Mouse (Mus musculus) G1E-ER4 (cell line): ENCODE results near the gene Apol8. TPM values are rescaled to one million over a fixed set of nuclear protein-coding genes. Genes with fewer than 3 reads are reported as not detected.

Experiments used
- GATA1 ChIP-seq: IDR thresholded peaks from one replicate; pipeline ENCODE4 v1.8.0; 2012; ENCODE audit warnings: low read length, inconsistent platforms
- polyA plus RNA-seq: library from polyadenylated mRNA; stranded (reverse); fragments of >175 nt; gene quantifications from 2 replicates; pipeline ENCODE4 v1.2.3, GENCODE M21; 2012

The Apol8 gene
- polyA plus RNA-seq, 1 experiment, result not detected

DNA sequence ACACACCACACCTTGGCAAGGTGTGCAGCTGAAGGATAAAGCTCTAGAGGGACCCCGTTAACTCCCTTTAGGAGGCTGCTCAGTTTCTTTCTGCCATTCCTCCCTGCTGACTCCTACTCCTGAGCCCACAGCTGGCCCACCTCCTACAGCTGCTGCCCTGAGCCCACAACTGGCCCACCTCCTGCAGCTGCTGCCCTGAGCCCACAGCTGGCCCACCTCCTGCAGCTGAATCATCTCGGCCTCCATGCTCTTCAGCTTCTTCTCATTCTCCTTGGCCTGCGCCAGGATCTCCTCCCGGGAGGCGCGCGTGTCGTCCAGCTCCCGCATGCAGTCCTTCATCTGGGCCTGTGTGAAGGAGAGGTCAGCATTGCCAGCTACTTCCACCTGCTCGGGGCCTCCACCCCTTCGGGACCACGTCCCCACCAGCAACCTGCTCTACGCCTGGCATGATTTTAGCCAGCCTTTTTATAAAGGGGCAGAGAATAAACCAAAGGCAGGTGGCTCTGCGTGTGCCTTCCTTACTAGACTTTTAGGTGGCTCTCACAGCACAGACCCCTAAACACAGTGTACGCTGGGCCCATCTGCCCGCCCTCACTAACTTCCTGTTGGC is 8.8 kb upstream of the Apol8 start:
- no peak for TF ChIP-seq GATA1

DNA sequence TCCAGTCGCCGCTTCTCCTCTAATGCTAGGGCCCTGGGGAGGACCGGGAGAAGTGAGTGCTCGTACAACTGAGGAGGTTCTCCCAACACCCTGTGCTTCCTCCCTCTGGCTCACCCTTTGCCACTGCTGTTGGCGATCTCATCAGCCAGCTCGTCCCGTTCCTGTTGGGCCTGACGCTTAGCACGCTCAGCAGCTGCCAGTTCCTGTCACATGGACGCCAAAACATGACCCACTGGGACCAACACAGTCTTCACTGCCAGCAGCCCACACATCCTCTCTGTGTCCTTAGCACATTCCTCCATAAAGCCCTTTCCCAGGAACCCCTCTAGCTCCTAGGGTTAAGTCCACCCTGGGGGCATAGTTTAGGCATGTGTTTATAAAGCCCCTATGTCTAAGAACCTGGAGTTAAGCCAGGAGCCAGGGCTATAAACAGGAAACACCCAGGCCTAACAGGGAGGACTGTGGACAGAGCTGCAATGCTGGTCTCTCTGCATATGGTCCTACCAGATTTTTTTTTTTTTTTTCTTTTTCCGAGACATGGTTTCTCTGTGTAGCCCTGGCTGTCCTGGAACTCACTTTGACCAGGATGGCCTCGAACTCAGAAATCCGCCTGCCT is 7.7 kb upstream of the Apol8 start:
- TF ChIP-seq GATA1, result no peak

DNA sequence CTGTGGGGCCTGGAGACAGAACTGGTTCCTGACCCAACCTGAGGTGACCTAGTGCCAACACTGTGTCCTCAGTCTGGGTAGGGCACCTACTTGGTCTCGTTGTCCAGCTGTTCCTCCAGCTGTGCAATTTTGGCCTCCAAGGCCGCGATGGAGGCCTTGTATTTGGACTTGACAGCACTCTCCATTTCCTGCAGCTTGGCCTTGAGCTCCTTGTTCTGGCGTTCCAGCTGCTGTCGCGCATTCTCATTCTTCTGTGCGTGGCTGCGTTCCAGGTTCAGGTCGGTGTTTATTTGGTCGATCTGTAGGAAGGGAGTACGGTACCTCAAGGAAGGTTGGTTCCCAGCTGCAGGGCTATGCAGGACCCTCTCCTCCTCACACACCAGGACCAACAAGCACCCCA is 6.9 kb upstream of the Apol8 start:
- TF ChIP-seq GATA1, result no peak

DNA sequence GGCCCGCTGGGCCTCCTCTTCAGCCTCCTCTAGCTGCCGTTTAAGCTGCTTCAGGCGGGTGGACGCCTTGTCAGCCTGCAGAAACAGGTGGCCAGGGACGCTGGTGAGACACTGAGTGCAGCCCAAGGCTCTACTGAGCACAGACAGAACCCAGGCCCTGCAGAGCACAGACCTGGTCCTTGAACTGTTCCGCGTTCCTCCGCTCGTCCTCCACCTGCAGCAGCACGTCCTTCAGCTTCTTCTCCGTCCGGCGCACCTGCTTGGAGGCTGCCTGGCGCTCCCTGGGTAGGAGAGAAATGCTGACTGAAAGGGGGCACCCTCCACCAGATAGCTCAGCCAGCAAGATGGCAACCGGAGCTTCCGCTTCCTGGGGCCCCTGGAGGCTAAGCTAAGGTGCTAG is 6.2 kb upstream of the Apol8 start:
- no peak for TF ChIP-seq GATA1

DNA sequence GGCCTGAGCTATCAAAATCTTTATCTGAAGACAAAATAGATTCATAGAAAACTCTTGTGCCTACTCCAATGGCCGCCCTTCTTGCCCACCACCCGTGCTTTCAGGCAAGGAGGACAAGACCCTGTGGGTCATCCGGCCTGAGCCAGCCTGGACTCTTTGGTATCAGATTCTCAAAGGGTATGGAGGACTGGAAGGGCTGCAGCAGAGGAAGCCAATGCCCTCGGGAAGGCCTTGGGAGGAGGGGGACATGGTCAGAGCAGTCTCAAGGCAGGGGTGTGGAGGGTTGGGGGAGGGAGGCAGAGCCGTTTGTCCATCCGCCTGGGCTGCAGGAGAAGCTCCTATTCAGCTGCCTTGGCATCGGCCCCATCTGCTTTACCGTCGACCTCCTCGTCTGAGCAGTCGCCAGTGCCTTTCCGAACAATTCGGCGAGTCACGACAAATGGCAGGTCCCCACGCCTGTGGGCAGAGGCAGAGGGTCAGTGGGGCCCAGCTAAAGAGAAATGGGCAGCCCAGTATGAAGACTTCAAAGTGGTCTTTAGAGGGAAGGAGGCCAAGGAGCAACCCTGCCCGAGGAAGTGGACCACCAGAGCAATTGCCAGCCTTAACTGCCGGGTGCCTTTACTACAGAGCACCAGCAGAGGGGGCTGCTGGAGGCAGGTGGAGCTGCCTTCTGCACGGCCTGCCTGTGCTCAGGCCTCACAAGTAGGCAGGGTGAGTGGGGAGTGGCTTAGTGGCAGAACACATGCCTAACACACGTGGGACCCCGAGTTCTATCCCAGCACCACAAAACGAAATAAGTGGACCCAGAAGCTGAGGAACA is 5.0 kb upstream of the Apol8 start:
- TF ChIP-seq GATA1, result no peak

DNA sequence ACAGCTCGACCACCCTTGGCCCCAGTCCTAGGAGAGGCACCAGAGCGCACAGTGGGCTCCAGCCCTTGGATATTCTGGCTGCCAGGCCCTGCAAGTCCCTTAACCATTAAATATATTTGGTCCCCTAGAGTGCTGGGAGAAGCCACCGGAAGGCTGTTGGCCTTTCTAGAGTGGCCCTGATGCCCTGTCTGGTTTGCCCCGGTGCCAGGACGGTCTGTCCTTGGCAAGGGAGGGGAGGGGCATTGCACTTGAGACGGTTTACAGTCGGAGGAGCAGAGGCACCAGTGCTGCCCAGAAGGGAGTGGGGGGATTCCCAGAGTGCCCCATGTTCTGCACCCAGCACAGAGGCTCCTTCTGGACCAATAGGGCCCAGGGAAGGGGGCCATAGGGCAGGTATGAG is 4.3 kb upstream of the Apol8 start:
- TF ChIP-seq GATA1, result no peak

DNA sequence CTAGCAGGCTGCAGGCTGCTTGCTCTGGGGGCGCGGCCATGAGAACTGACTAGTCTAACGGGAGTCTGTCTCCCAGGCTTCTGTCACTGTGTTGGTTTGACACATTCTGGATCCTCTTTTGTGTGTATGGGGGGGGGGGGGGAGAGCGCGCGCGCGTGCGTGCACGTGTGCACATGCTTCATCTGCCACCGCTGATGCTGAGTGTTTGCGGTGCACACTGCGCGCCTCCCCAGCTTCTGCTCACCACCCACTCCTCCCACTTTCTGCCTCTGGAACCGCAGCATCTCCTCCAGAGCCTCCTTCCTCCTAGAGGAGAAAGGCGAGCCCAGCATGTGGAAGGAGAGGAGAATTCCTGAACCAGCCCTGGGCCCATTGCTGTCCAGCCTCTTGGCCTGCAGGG is 3.2 kb upstream of the Apol8 start:
- no peak for TF ChIP-seq GATA1

DNA sequence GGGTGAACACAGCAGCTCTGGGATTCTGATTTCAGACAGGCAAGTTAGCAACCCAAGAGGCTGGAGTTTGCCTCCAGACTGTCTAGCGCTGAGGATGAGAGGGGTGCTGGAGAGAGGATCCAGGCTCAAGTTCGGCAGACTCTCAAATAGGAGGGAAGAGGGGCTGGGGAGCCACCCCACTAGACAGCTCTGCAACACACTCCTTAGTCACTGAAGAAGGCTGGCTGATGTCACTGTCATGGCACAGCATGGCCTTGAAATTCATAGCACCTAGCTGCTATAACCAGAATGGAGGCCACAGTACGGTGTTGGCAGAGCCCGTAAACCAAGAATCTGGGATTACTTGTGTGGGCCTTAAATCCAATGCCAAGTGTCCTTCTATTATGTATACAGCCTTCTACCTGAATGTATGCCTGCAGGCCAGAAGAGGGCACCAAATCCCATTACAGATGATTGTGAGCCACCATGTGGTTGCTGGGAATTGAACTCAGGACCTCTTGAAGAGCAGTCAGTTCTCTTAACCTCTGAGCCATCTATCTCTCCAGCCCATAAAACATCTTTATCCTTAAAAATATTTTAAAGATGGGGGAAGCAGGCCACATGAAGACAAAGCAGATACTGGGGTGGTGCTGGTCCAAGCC is 903 bp upstream of the Apol8 start:
- no peak for TF ChIP-seq GATA1

DNA sequence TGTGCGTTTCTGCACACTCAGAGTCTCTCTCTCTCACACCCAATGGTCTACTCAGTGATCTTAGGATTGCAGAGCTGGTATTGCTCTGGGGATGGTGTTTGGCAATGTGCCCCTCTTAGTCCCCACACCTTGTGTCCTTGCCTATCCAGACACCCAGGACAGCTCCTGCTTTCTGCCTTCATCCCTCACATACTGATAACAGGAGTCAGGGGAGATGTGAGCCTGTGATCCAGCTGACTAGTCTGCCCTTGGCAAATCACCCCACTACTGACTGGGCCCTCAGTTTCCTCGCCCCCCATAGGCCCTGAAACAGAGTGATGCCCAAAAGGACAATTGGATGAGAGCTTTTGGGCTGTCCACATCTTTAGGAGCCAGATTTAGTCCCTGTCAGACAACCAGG is 722 bp downstream of the Apol8 start:
- no peak for TF ChIP-seq GATA1

DNA sequence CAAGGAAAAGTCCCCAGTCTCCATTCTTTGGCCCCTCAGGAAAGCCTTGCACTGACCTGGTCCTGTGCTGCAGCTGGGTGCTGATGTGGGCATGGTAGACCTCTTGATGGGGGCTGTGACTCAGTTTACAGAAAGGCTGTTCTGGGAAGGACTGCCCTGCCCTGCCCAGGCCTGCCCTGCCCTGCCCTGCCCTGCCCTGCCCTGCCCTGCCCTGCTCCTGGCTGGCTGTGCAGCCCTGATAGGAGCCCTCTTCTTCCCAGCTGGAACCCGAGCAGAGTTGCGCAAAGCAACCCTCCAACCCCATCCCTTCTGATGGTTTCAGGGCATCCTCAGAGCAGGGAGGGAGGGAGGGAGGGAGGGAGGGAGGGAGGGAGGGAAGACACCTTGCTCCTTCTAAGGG is 1.7 kb downstream of the Apol8 start:
- TF ChIP-seq GATA1, result no peak

DNA sequence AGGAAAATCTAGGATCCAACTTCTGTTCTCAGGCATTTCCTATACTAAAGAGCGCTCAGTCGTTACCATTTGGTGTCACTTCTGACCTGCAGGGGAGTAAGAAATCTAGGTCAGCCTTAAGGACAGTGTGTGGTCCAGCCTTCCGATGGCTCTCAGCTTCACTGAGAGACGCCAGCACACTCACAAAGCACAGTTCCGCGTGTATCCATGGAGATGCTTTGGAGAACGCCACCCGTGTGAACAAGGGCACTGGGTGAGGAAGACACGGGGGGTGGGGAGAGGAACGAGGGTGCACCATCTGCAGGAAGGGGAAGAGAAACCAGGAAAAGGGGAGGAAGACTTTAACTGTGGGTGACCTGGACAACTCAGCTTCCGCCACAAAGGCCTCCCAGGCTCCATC is 4.4 kb downstream of the Apol8 start:
- TF ChIP-seq GATA1, result no peak

DNA sequence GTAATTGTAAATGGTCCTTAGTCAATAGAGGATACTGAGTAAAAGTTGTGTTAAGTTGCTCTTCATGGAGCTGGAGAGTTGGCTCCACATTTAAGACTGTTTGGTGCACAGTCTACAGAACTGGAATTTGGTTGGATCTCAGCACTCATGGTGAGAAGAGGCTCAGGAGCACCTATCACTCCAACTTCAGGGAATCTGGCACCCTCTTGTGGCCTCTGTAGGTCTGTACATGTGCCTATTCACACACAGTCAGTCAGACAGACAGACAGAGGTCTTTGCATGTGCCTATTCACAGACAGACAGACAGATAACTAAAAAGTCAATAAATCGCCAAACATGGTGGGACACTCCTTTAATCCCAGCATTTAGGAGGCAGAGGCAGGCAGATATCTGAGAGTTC is 6.3 kb downstream of the Apol8 start:
- TF ChIP-seq GATA1, result no peak

DNA sequence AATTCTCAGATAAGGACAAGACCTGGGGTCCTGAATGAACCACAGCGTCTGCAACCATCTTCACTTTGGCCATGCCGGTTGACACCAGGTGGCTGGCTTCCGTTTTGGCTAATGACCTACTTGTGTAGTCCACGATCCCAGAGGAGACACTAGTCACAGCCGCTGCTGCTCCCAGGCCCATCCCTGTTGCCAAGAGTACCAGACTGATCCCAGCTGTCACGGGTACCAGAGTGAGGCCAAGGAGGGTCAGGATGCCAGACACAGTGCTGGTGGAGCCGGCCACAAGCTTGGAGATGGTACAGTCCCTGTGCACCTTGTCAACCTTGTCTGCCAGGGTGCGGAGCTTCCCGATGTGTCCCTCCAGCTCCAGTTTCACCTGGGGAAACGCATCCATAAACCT is 7.1 kb downstream of the Apol8 start:
- no peak for TF ChIP-seq GATA1

DNA sequence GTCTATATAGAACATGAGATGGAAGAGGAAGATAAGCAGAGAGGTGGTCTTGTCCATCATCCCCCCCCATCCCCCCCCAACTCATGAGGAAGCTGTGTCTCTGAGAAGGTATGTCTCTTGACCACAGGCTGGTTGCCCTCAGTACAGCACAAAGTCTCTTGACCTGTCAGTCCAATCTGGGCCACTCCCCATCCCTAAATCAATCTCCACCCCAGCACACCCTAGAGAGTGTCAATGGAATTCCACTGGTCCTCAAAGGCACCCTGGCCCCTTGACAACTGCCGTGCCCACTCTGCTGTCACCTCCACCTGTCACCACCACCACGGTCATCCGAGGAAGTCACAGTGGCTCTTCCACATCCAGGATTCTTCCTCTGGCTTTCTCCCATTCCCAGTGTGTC is 8.4 kb downstream of the Apol8 start:
- no peak for TF ChIP-seq GATA1

DNA sequence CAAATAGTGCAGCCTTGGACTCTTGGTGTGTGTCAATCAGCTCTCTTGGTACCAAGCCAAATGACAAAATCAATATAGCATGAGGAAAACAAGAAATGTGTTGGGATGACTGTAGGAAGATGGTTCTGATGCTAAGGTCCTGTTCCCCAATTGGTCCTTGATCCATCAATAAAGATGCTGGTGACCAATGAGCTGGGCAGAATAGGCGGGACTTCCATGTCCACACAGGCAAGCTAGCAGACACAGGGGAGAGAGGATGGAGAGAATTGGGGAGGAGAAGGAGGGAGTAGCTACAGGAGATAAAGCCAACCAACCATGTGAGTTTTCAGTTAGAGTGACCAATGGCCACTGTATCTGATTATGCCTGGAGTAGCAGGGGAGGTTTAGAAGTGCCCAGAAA is 10.5 kb downstream of the Apol8 start:
- TF ChIP-seq GATA1, result no peak

DNA sequence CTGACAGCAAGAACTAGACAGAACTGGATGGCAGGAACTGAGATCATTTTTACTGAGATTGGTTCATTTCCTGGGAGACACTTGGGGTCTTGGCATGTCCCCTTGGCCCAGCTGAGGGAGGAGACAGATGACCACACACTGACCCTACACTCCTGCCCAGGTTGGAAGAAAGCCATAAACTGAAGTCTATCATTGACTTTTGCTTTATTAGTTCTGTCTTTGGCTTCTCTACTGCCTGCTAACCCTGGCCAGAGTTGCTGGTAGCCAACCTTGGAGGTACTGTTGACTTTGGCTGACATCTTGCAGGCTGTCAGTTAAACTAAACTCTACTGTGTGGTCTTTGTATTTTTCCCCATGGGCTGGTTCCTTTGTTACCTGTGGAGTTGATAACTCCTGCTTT is 11.7 kb downstream of the Apol8 start:
- TF ChIP-seq GATA1, result no peak
